Mouse (Mus musculus): ENCODE measurements around the gene Rflnb. TPM values are rescaled to one million over a fixed set of nuclear protein-coding genes. Genes with fewer than 3 reads are reported as not detected.

The Rflnb gene
- total RNA-seq, 2 experiments from 2014 or later, result 61.0 to 75.2 TPM

GRCm38 (mm10) chr11:75990965-75991835 is 36.4 kb downstream of the Rflnb start:
- no peak for DNase-seq

GRCm38 (mm10) chr11:75985948-75986347 is 41.6 kb downstream of the Rflnb start:
- DNase-seq, result no peak

- DNase-seq, result no peak
Observed at GRCm38 (mm10) chr11:75984581-75984980, 43.0 kb downstream of the Rflnb start.

GRCm38 (mm10) chr11:75983194-75983593 is 44.4 kb downstream of the Rflnb start:
- no peak for DNase-seq

GRCm38 (mm10) chr11:75980413-75980812 is 47.2 kb downstream of the Rflnb start:
- DNase-seq, result no peak

- no peak for DNase-seq
Observed at GRCm38 (mm10) chr11:75978051-75978450, 49.5 kb downstream of the Rflnb start.

GRCm38 (mm10) chr11:75976748-75977147 is 50.8 kb downstream of the Rflnb start:
- no peak for DNase-seq

GRCm38 (mm10) chr11:75973988-75974387 is 53.6 kb downstream of the Rflnb start:
- DNase-seq, result peak; percentile 29

- DNase-seq, result no peak
Observed at GRCm38 (mm10) chr11:75972916-75973567, 54.5 kb downstream of the Rflnb start.

- DNase-seq, result no peak
Observed at GRCm38 (mm10) chr11:75972188-75972587, 55.4 kb downstream of the Rflnb start.

GRCm38 (mm10) chr11:75970629-75971028 is 57.0 kb downstream of the Rflnb start:
- DNase-seq, result no peak

Other genes starting within 250 kb of the Rflnb start
- 10 to 100 TPM; 13.6 to 20.3 TPM for gene Doc2b, start 231.7 kb downstream of the Rflnb start, total RNA-seq (2021)
- gene Rph3al, start 89.4 kb downstream of the Rflnb start, total RNA-seq (2021), result 10 to 100 TPM; 11.2 to 12.2 TPM
- not detected for gene 1700016K19Rik, start 27.9 kb downstream of the Rflnb start, total RNA-seq (2021)
- 10 to 100 TPM; 36.1 to 42.0 TPM for gene Vps53, start 151.9 kb upstream of the Rflnb start, total RNA-seq (2021)
- 10 to 100 TPM in 1 of 2 experiments, 1 to 10 TPM in 1; 7.1 to 10.8 TPM for gene Fam57a, start 151.9 kb upstream of the Rflnb start, total RNA-seq (2021)
- under 1 TPM in 1 of 2 experiments, not detected in 1; 0.66 TPM for gene Dbil5, start 189.8 kb upstream of the Rflnb start, total RNA-seq (2021)
- 1 to 10 TPM in 1 of 2 experiments, not detected in 1; 4.6 TPM for gene Gemin4, start 189.9 kb upstream of the Rflnb start, total RNA-seq (2021)
- gene Mrm3, start 215.9 kb upstream of the Rflnb start, total RNA-seq (2021), result 10 to 100 TPM; 21.9 to 25.4 TPM
- 10 to 100 TPM; 75.4 to 76.8 TPM for gene Glod4, start 215.9 kb upstream of the Rflnb start, total RNA-seq (2021)

Data from adrenal gland, postnatal 10 days (tissue).